Mouse (Mus musculus) large intestine, adult 2 months (tissue): ENCODE measurements at regions not wholly inside any gene's neighbourhood (a gene's known extent, or its start where the extent isn't known, plus 50 kb on each side); places are given as distances from the start of the nearest gene placed in this dataset.

Experiments used
- DNase-seq: peaks from one replicate; pipeline ENCODE4 v3.0.0-alpha.2; 2012; ENCODE audit warnings: low read depth, low spot score
- WGBS: fragments of 180-500 bp; shearing (Covaris S2); methylation state at CpG from one replicate; pipeline ENCODE4 v1.1.7; 2018; 5-methylcytosine and 5-hydroxymethylcytosine counted together

DNA sequence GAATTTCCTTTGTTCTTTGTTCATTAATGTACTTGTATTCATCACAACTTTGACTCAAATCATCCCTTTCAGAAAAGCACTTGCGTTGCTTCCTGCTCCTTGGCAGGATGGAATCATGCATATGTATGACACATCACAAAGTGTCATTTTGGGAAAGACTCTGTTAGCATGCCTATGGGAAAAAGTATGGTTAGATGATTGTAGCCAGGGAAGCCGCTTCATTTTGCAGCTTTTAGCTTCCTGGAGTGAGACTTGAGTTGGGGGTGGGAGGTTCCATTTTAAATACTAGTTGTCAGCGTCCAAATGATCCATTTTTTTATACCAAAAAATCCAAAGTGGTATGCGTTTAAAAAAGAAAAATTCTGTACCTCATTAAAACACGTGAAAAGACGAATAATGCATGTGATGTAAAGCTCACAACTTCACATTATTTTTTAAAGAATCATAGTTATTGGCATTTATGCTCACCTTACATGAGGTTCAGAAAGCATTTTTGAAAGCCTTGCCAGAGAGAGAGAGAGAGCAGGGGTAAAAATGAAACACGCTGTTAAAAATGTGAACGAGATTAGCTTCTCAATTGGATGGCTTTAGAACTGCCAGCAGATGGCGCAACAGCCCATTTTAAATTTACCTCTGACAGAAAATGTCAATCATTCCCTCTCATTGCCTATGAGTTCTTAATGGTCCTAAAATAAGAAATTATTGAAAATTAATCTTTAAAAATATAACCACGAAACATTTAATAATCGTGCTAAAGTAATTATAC is 57.6 kb upstream of the Akr1e1 start:
- 34% methylated on average over 11 of the region's 11 CpGs for WGBS

DNA sequence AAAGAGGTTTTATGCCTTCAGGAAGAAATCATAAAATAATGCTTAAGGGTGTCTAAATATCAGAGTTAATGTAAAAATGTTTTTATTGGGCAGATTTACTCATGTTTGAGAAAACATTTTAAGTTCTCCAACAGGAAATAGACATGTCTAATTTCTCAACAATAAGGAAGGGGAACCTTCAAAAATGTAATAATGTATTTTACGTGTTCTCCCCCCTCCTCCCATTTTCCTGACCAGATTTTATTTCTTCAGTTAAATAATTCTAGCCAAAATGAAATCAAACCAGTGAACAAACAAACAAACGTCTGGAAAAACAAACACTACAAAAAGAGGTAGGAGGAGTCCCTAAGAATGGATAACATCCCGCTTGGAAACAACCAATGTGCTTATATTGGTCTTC is 54.4 kb upstream of the Akr1e1 start:
- WGBS: 35% methylated on average over 3 of the region's 3 CpGs
- no peak for DNase-seq

More for the DNA sequence above, 57.6 kb upstream of the Akr1e1 start:
- no peak for DNase-seq

DNA sequence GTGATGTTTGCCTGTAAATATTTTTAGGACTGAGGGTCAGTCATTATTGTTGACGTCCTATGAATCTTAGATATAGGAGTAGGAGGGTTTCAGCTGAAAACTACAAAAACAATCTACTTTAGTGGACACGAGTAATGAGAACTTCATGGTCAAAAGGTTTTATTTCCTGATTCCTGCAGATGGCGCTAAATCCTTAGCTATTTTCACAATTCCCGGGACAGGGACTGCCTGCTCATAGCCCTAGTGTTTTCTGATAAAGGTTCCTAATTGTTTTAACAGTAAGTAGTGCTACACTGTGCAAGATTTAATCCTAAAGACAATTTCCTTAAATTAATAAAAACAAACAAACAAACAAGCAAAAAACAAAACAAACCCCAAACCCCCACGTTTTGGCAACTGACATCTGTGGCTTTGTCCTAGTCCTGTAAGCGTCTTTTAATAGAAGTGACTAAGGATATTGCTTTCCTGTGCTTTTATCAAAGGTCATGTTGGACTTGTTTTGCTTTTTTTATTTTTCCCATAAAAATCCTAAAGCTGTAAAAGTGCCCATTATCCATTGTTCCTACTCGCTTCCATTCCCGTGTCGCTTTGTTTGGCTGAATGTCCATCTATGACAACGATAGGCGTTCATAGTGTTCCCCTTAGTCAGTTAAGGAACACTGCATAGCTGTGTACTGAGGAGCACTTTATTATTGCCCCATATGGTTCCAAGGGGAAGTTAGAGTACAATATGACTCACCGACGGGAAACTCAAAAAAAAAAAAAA is 53.5 kb upstream of the Akr1e1 start:
- WGBS: 5% methylated on average over 13 of the region's 13 CpGs
- peak; percentile 77 for DNase-seq
